Mouse (Mus musculus) lung, adult 10 weeks (tissue): ENCODE data around the gene Syngr2. TPM values are rescaled to one million over a fixed set of nuclear protein-coding genes. Genes with fewer than 3 reads are reported as not detected.

Experiments
- polyA plus RNA-seq: library from polyadenylated mRNA; stranded (reverse); fragments of 350-450 nt; fragmentation: Illumina TruSeq; extraction: RNeasy Lipid Tissue Mini Kit (QIAGEN cat#74804); gene quantifications from one replicate; pipeline ENCODE4 v1.2.3, GENCODE M21; 2014; ENCODE audit warnings: low read depth, low replicate concordance; ENCODE audit not compliant: insufficient read depth

Gene Syngr2
- polyA plus RNA-seq = 107 TPM

DNA sequence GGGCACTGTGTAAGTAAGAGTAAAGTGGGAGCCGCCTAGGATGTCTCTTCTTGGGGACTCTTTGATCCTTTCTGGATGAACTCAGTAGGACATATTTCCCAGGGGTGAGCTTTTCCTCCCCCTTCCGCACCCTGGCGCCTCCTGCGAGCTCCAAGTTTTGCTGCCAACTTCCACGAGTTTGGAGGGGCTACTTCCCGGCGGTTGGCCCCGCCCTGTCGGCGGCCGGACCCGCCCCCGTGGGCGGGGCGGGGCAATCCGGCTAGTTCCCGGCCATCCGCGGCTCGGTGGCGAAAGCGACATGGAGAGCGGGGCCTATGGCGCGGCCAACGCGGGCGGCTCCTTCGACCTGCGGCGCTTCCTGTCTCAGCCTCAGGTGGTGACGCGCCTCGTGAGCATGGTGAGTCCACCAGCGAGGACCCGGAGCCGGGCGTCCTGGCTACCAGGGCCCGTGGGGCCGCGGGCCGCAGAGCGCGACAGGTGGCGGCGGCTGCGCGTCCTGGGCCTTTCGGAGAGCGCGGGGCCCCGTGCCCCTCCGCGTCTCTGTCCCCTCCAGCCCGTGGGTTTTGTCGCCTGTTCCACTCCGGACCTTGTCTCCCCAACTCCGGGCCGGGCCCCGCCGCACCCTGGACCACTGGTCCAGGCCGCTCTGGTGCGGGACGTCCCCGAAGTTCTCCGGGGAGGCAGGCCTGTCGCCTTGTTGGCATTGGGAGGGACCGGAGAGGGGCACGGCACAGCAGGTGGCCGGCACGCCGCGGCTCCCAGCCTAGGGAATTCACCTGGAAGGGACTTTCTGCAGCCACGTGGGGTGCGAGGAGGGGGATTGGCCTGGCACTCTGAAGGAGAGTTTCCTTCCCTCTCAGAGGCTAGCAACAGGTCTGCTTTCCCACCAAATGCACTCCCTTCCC lies at the start of gene Syngr2, which contains the start of gene Gm20708:
Syngr2 (plus strand) TSS at position 262 of the 905 bp plus-strand sequence.
Gm20708 (plus strand) TSS at position 262 of the 905 bp plus-strand sequence.

DNA sequence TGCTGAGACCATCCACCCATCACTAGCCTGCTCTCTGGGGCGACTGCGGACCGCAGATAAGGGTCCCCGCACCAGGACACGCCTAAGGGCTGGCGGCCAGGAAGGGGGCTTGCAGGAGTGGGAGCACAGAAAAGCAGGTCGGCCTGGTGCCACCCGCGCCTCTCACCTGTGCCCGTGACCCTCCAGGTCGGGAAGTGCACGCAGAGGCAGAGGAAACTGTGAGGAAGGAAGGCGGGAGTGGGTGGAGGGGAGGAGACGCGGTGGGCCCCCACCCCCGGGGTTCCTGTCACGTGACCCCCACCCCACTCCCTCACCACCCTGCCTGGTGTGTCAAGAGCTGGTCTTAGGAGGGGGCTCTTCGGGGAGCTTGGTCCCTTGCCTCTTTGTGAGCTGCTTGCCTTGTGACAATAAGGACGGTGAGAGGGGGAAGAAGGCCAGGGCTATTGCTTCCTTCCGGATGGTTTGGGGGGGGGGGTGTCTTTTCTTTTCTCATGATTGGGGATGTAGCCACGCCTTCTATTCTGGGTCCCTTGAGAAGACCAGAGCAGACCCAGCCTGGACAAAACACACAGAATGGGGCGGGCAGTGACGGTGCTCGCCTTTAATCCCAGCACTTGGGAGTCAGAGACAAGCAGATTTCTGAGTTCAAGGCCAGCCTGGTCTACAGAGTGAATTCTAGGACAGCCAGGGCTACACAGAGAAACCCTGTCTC lies 27.3 kb upstream of the Syngr2 start, which contains the start of the genes Tmc8 and Tmc6:
Tmc8 (plus strand) TSS at position 84 of the 712 bp plus-strand sequence.
Tmc6 (minus strand) TSS at position 206 of the 712 bp plus-strand sequence.

DNA sequence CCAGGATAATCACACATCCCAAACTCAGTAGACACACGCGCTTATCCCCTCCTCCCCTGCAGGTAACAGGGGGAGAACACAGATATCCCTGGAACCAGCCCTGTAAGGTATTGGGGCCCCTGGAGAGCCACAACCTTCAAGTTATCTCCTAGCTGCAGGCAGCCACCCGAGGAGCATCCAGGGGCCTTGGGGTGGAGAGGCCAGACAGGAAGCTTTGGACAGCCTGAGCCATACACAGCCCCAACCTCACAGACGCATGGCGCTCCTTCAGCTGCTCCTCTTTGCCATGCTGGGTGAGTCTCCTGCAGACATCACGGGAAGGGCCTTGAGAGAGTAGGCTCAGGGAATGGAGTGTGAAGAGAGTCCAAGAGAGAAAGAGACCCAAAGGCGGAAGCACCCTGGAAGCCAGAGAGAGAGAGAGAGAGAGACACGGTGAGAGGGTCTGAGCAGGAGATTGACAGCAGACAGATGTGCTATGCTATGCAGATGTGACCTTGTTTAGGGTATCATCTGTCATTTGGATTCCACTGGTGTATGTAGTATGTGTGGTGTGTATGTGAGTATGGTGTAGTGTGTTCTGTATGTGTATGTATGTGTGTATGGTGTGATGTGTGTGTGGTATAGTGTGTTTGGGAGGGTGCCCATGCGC lies 11.8 kb upstream of the Syngr2 start, which contains the start of gene 6030468B19Rik:
6030468B19Rik (plus strand) TSS at position 150 of the 649 bp plus-strand sequence.

DNA sequence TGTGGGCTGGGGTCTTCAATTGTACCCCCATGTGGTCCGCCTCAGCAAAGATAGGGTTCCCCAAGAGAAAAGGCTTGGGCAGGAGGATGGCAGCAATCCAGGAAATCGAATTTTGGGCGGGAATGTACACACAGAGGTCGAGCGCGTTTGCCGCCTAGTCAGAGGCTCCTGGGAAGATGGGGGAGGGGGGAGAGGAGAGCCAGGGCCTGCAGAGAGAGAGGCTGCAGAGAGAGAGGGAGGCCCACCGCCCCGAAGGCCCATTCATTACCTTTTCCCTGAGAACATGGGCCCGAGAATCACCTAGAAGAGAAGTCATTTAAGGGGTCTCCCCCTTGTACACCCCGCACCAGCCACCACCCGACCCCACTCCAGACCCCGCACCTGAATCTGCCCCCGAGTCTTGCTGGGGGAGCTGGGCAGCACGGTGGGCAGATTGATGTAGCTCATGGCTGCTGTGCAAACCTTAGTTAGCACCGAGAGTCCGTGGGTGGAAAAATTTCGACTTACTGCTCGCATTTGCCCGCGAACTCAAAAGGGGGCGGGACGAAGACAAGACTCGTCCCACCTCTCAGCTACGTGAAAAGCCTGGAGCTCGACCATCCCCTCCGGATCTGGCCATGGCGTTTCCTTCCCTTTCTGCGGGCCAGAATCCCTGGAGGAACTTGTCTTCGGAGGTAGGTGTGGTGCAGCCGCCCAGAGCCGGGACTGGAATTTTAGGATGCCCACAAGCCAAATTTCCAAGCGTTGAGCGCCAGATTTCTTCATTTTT lies 16.0 kb downstream of the Syngr2 start, which contains the start of the genes Afmid and Tk1:
Afmid (plus strand) TSS at position 592 of the 769 bp plus-strand sequence.
Tk1 (minus strand) TSS at position 760 of the 769 bp plus-strand sequence.

DNA sequence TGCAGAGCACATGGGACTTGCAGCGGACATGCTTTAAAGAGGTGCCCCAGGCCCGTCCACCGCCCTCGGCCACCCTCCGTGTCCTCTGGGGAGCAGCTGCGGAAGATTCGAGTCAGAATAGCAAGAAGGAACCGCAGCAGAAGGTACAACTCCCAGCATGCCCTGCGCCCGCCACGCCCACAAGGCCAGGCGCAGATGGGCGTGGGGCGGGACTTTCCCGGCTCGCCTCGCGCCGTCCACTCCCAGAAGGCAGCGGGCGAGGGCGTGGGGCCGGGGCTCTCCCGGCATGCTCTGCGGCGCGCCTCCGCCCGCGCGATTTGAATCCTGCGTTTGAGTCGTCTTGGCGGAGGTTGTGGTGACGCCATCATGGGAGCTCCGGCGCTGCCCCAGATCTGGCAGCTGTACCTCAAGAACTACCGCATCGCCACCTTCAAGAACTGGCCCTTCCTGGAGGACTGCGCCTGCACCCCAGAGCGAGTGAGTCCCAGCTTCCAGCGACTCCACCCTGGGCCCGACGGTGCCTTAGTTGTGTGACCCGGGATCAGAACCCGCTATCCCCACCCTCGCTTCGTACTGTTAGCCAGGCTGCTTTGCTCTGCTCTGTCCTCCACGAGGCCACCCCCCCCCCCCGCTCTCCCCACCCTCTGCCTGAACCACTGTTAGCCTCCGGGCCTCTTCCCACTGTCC lies 39.7 kb downstream of the Syngr2 start, which contains the start of gene Birc5:
Birc5 (plus strand) TSS at position 267 of the 687 bp plus-strand sequence.

DNA sequence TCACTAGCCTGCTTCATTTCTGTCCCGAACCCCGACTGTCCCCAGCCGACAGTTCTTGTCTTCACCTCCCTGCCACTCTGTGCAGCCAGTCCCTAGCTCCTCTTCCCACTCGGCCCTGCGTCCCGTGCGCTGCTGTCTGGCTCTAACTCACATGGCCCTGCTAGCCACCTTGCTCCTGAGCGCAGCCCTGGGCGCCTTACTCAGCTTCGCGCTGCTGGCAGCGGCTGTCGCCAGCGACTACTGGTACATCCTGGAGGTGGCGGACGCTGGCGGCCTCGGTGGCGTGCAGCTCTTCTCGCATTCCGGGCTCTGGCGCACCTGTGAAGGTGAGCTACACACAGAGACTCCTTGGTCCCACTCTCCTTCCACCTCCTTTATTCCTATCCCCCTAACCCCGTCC lies 51.1 kb downstream of the Syngr2 start, which contains the start of gene Tmem235:
Tmem235 (plus strand) TSS at position 152 of the 400 bp plus-strand sequence.

Other genes with a start within 250 kb of the Syngr2 start
- gene Tnrc6c, start 155.4 kb upstream of the Syngr2 start, polyA plus RNA-seq = 4.4 TPM
- gene Tmc8, start 27.6 kb upstream of the Syngr2 start, polyA plus RNA-seq = 1.9 TPM
- 23.9 TPM for gene Tmc6, start 27.5 kb upstream of the Syngr2 start, polyA plus RNA-seq
- gene 6030468B19Rik, start 12.0 kb upstream of the Syngr2 start, polyA plus RNA-seq = not detected
- gene Gm20708, start within 50 bp of the Syngr2 start, polyA plus RNA-seq = not detected
- gene Afmid, start 16.3 kb downstream of the Syngr2 start, polyA plus RNA-seq = 2.4 TPM
- gene Tk1, start 16.4 kb downstream of the Syngr2 start, polyA plus RNA-seq = 3.5 TPM
- gene Birc5, start 39.6 kb downstream of the Syngr2 start, polyA plus RNA-seq = 2.8 TPM
- not detected for gene Tmem235, start 51.1 kb downstream of the Syngr2 start, polyA plus RNA-seq
- gene Tha1, start 63.8 kb downstream of the Syngr2 start, polyA plus RNA-seq = 4.5 TPM
- gene Socs3, start 160.4 kb downstream of the Syngr2 start, polyA plus RNA-seq = 16.6 TPM
- gene Pgs1, start 176.6 kb downstream of the Syngr2 start, polyA plus RNA-seq = 45.7 TPM